Mouse (Mus musculus): ENCODE results near the gene Pcsk5.

- TF ChIP-seq CTCF (IDR thresholded peaks at IDR 0.05; ENCODE audit: low read depth, low read length): no peak
- TF ChIP-seq TAL1 (conservative IDR thresholded peaks at IDR 0.05; ENCODE audit: low read depth, low read length): peak; percentile 24; the same call in 1 of the 2 replicates
- no peak for TF ChIP-seq POLR2AphosphoS5 (IDR thresholded peaks at IDR 0.05; ENCODE audit: insufficient replicate concordance, low read depth, low read length)
- TF ChIP-seq GATA1 (IDR thresholded peaks at IDR 0.05; ENCODE audit: borderline replicate concordance, low read length): no peak
These were observed 23.9 kb downstream of the Pcsk5 start for GRCm38 (mm10) chr19:17813449-17813990.

All from G1E (cell line).